Mouse (Mus musculus): Measurements from ENCODE around the gene Fkbp5. TPM values are rescaled to one million over a fixed set of nuclear protein-coding genes. Genes with fewer than 3 reads are reported as not detected.

Fkbp5 gene
- polyA plus RNA-seq, 1 experiment from 2014 or later: 22.0 TPM

DNA sequence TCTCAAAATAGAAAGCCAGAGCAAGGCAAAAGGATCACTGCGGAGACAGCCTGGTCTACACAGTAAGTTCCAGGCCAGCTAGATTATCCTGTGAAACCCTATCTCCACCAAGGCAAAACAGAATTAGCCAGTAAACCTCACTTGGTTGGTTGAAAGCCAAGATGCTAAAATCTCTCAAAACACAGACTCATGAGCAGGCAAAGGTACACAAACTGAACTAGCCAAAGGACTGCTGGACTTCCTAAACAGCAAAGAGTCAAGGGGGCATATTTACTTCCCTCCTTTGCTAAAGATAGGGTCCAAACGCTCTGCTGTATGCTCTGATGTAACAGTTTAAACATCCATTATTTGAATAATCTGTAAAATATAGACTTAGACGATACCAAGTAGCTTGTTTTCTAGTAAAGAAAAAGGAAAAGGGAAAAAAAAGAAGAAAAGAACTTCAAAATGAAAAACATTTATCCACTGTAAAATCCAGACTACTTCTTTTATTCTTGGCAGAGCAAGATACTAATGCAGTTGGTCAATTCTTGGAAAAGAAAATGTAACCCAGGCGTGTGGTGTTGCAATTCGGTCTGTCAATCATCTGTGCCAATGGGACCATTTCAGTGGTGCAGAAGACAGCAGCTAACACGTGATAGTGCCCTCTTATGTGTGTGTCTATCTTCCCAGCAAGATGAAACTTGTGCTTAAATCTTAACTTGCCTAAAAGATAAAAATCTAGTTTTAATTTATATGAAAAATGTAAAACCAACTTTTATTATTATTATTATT is 78.8 kb downstream of the Fkbp5 start:
- Histone ChIP-seq H3K9ac (ENCODE audit: low read depth, low read length) (no peak overlapping the region), H3K36me3 (ENCODE audit: control insufficient read depth, insufficient read depth, low read length) (0 out of 2 replicates have a peak, but pooled peaks cover 2% of the 10 kb centered on the region), H3K27me3 (replicated peaks; ENCODE audit: control insufficient read depth, insufficient read depth, low read length) (no peaks in the 10 kb centered on the region), H3K9me3 (ENCODE audit: control insufficient read depth, low read length) (no peaks in the 10 kb centered on the region), H3K4me1 (ENCODE audit: control insufficient read depth, insufficient read depth, low read length) (no peaks in the 10 kb centered on the region), H3K4me3 (ENCODE audit: low read length) (no peak overlapping the region), H3K27ac (ENCODE audit: low read length) (no peak overlapping the region), H3K4me2 (ENCODE audit: low read depth, low read length) (no peak overlapping the region)
- ATAC-seq: no peak
- WGBS: 82% methylated on average over 6 of the region's 6 CpGs

DNA sequence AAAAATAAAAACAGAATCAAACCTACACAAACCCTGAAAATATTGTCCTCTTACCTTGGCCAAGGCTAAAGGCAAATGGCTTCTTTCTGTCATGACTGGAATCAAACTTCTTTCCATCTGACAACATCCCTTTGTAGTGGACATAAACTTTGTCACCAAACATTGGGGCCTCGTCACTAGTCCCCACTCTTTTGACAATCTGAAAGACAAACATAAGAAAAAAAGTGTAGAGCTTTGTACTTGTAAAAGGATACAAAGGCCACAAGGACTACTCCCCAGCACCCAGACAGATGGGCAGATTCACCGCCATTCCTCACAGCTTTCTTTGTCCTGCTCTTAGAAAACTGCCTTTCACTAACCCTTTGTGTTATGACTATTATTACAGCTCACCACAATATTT is 79.4 kb downstream of the Fkbp5 start:
- H3K36me3 ChIP-seq (ENCODE audit: control insufficient read depth, insufficient read depth, low read length): 0 out of 2 replicates have a peak, but pooled peaks cover 2% of the 10 kb centered on the region
- no peaks in the 10 kb centered on the region for H3K27me3 ChIP-seq (replicated peaks; ENCODE audit: control insufficient read depth, insufficient read depth, low read length)
- no peak overlapping the region for H3K4me3 ChIP-seq (ENCODE audit: low read length)
- H3K9ac ChIP-seq (ENCODE audit: low read depth, low read length): no peak overlapping the region
- H3K27ac ChIP-seq (ENCODE audit: low read length): no peak overlapping the region
- ATAC-seq: no peak
- no peak overlapping the region for H3K4me2 ChIP-seq (ENCODE audit: low read depth, low read length)
- no peaks in the 10 kb centered on the region for H3K9me3 ChIP-seq (ENCODE audit: control insufficient read depth, low read length)
- WGBS: 78% methylated on average over 2 of the region's 2 CpGs
- H3K4me1 ChIP-seq (ENCODE audit: control insufficient read depth, insufficient read depth, low read length): no peaks in the 10 kb centered on the region

DNA sequence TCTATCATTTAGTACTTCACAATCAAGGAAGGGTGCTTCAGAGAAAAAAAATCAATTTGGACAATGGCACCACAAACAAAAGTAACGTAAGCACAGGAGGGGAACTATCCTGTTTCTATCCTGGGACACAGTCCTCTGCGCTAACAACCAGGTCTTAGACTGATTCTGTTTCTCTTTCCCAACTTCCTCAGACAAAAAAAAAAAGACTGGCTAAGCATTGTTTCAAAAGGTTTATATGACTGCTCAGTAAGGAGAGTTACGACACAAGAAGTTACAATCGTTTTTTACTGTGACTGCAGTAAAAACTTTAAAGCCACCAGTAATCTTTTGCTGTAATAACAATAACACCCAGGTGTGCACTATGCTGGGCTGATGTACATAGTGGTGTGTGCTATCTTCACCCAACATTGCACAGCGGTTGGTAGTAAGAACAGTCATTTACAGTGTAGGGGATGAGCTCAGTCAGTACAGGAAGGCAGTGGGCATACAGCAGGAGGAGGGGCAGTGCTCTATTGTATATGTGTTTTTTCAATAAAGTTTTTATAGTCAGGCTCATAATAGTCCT is 82.3 kb downstream of the Fkbp5 start:
- WGBS: 54% methylated on average over 5 of the region's 5 CpGs
- Histone ChIP-seq H3K36me3 (ENCODE audit: control insufficient read depth, insufficient read depth, low read length) (0 out of 2 replicates have a peak, but pooled peaks cover 2% of the 10 kb centered on the region), H3K27me3 (replicated peaks; ENCODE audit: control insufficient read depth, insufficient read depth, low read length) (no peaks in the 10 kb centered on the region), H3K27ac (ENCODE audit: low read length) (no peak overlapping the region), H3K4me2 (ENCODE audit: low read depth, low read length) (no peak overlapping the region), H3K4me1 (ENCODE audit: control insufficient read depth, insufficient read depth, low read length) (peaks cover 4% of the 10 kb centered on the region; the same call in 1 of the 2 replicates), H3K9me3 (ENCODE audit: control insufficient read depth, low read length) (no peaks in the 10 kb centered on the region), H3K4me3 (ENCODE audit: low read length) (no peak overlapping the region), H3K9ac (ENCODE audit: low read depth, low read length) (no peak overlapping the region)
- ATAC-seq: peak; percentile 65; the same call in 1 of the 2 replicates

DNA sequence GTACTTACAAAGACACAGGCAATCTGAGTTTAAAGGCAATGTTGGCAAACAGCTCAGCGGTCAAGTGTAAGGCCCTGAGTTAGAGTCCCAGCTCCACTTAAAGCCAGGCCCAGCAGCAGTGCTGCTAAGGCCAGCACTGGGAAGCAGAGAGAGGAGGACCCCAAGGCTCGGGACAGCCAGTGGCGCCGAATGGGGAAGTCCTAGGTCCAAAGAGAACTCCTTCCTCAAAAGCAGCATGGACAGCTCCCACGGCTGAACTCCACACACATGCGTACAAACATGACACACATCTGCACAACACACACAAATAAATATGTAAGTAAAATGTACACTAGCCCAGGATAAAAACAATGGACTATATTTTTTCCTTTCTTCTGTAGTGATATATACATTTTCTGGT is 84.3 kb downstream of the Fkbp5 start:
- Histone ChIP-seq H3K36me3 (ENCODE audit: control insufficient read depth, insufficient read depth, low read length) (0 out of 2 replicates have a peak, but pooled peaks cover 2% of the 10 kb centered on the region), H3K4me1 (ENCODE audit: control insufficient read depth, insufficient read depth, low read length) (peaks cover 4% of the 10 kb centered on the region; the same call in 1 of the 2 replicates), H3K27ac (ENCODE audit: low read length) (no peak overlapping the region), H3K4me3 (ENCODE audit: low read length) (no peak overlapping the region), H3K4me2 (ENCODE audit: low read depth, low read length) (no peak overlapping the region), H3K9me3 (ENCODE audit: control insufficient read depth, low read length) (no peaks in the 10 kb centered on the region), H3K27me3 (replicated peaks; ENCODE audit: control insufficient read depth, insufficient read depth, low read length) (no peaks in the 10 kb centered on the region), H3K9ac (ENCODE audit: low read depth, low read length) (no peak overlapping the region)
- no peak for ATAC-seq
- 90% methylated on average over 6 of the region's 6 CpGs for WGBS

DNA sequence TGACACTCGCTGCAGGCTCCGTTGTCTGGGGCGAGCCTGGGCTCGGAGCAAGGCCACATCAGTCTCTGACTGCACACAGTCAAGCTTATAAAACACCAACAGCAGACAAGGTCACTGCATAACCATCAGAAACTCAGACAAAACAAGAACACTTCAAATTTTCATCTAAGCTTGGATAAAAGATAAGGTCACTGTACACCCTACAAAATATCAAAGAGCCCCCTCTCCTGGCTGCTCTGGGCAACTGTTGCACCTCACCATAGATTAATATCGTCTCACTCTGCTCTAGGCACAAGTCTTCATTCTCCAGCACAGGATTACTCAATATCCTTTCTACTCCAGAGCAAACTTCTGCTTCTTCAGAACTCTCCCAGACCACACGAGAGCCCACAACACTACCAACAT is 85.4 kb downstream of the Fkbp5 start:
- 0 out of 2 replicates have a peak, but pooled peaks cover 2% of the 10 kb centered on the region for H3K36me3 ChIP-seq (ENCODE audit: control insufficient read depth, insufficient read depth, low read length)
- no peaks in the 10 kb centered on the region for H3K9me3 ChIP-seq (ENCODE audit: control insufficient read depth, low read length)
- H3K4me2 ChIP-seq (ENCODE audit: low read depth, low read length): no peak overlapping the region
- no peak overlapping the region for H3K9ac ChIP-seq (ENCODE audit: low read depth, low read length)
- H3K4me3 ChIP-seq (ENCODE audit: low read length): no peak overlapping the region
- WGBS: 78% methylated on average over 6 of the region's 6 CpGs
- no peak for ATAC-seq
- peaks cover 4% of the 10 kb centered on the region; the same call in 1 of the 2 replicates for H3K4me1 ChIP-seq (ENCODE audit: control insufficient read depth, insufficient read depth, low read length)
- no peak overlapping the region for H3K27ac ChIP-seq (ENCODE audit: low read length)
- H3K27me3 ChIP-seq (replicated peaks; ENCODE audit: control insufficient read depth, insufficient read depth, low read length): no peaks in the 10 kb centered on the region

DNA sequence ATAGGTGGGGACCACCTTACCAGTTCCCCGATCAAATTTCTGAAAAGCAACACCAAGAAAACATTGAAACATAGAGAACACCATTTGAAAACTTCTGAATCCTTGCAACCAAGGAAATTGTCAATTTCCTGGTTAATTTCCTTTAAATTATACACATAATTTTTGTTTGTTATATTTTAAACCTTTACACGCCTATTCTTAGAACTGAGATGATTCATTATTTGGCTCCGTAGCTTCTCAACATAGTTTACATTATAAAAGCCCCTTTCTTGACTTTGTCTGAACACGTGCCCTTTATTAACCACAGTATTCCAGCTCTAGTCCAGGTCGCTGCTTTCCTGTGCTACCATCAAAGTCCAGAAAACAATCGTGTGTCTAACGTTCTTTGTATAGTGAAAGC is 86.3 kb downstream of the Fkbp5 start:
- Histone ChIP-seq H3K27ac (ENCODE audit: low read length) (no peak overlapping the region), H3K4me2 (ENCODE audit: low read depth, low read length) (no peak overlapping the region), H3K9ac (ENCODE audit: low read depth, low read length) (no peak overlapping the region), H3K36me3 (ENCODE audit: control insufficient read depth, insufficient read depth, low read length) (0 out of 2 replicates have a peak, but pooled peaks cover 2% of the 10 kb centered on the region), H3K9me3 (ENCODE audit: control insufficient read depth, low read length) (no peaks in the 10 kb centered on the region), H3K4me1 (ENCODE audit: control insufficient read depth, insufficient read depth, low read length) (peaks cover 4% of the 10 kb centered on the region; the same call in 1 of the 2 replicates), H3K4me3 (ENCODE audit: low read length) (no peak overlapping the region), H3K27me3 (replicated peaks; ENCODE audit: control insufficient read depth, insufficient read depth, low read length) (no peaks in the 10 kb centered on the region)
- whole genome bisulfite sequencing: 52% methylated on average over 7 of the region's 7 CpGs
- no peak for ATAC-seq

DNA sequence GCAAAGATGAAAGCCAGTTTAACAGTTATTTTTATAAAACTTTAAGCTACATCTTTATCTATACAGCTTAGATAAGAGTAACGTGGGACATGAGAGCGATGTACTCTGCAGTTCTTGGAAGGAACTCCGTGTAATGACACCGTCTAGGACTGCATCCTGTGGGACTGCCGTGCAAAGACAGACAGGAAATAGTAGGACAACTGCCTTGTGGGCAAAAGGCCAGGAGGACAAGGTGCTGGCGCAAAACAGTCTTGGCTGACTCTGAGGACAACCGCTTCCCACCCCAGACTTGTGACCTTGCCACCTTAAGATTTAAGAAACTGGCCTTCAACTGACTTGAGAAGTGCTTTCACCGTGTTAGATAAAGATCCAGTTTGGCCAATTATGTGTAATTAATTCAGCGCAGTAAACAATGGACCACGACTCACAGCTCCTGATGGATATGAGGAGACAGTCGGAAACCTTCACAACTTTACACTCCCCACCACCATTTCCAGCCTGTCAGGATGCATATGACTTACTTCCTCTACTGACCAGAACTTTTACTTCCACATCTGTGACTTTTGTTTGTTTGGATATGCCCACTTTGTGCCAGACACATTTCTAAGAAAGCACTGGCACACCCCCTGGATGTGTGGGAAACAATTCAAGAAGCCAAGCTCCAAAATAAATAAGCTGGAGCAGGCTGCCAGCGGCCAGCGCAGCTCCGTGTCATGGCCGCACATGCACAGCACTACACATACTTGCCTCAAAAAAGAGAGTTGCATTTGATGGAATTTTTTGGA is 88.7 kb downstream of the Fkbp5 start:
- ATAC-seq: no peak

DNA sequence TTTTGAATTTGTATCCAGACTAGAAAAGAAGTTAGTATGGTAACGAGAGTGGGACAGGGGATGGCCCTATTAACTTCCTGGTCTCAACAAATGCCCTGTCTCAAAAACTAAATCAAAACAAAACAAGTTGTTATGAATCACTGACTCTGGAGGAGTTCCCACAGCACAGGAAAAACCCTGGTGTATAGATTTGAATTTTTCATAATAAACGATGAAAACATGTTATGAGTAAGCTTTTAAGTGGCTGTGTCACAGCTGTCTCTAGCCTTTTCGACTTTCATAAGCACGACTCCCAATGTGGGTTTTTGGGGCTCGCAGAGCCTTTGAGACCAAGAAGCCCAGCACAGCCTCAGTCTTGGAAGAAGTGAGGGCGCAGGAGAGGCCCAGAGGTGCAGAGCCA is 89.7 kb downstream of the Fkbp5 start:
- Histone ChIP-seq H3K4me2 (ENCODE audit: low read depth, low read length) (no peak overlapping the region), H3K4me1 (ENCODE audit: control insufficient read depth, insufficient read depth, low read length) (peaks cover 4% of the 10 kb centered on the region; the same call in 1 of the 2 replicates), H3K36me3 (ENCODE audit: control insufficient read depth, insufficient read depth, low read length) (no peaks in the 10 kb centered on the region), H3K9ac (ENCODE audit: low read depth, low read length) (no peak overlapping the region), H3K9me3 (ENCODE audit: control insufficient read depth, low read length) (no peaks in the 10 kb centered on the region), H3K27ac (ENCODE audit: low read length) (no peak overlapping the region), H3K27me3 (replicated peaks; ENCODE audit: control insufficient read depth, insufficient read depth, low read length) (no peaks in the 10 kb centered on the region), H3K4me3 (ENCODE audit: low read length) (no peak overlapping the region)
- 74% methylated on average over 6 of the region's 6 CpGs for WGBS
- no peak for ATAC-seq

More for the DNA sequence above, 88.7 kb downstream of the Fkbp5 start:
- no peak overlapping the region for H3K27ac ChIP-seq (ENCODE audit: low read length)
- no peak overlapping the region for H3K4me3 ChIP-seq (ENCODE audit: low read length)
- 0 out of 2 replicates have a peak, but pooled peaks cover 2% of the 10 kb centered on the region for H3K36me3 ChIP-seq (ENCODE audit: control insufficient read depth, insufficient read depth, low read length)
- WGBS: 67% methylated on average over 15 of the region's 15 CpGs
- H3K9me3 ChIP-seq (ENCODE audit: control insufficient read depth, low read length): no peaks in the 10 kb centered on the region
- H3K4me1 ChIP-seq (ENCODE audit: control insufficient read depth, insufficient read depth, low read length): peaks cover 4% of the 10 kb centered on the region; the same call in 1 of the 2 replicates
- H3K9ac ChIP-seq (ENCODE audit: low read depth, low read length): no peak overlapping the region
- H3K27me3 ChIP-seq (replicated peaks; ENCODE audit: control insufficient read depth, insufficient read depth, low read length): no peaks in the 10 kb centered on the region
- no peak overlapping the region for H3K4me2 ChIP-seq (ENCODE audit: low read depth, low read length)

DNA sequence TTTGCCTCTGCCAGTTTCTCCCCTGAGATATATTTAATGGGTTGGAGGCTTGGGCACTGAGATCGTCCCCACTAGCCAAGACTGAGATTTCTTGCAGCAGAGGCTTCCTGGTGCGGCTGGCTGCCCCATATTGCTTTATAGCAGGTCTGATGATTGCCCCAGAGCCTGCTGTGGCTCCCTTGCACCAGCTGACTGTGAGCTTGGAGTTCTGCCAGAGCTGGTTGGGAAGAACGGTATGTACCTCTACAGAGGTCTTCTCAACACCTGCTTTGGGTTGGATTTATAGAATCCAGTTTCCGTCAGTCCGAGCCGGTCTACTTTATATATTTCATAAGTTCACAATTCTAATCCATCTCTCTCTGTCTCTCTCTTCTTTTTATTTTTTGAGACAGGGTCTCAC is 93.0 kb downstream of the Fkbp5 start:
- no peak for ATAC-seq
- Histone ChIP-seq H3K9me3 (ENCODE audit: control insufficient read depth, low read length) (no peaks in the 10 kb centered on the region), H3K4me3 (ENCODE audit: low read length) (no peak overlapping the region), H3K9ac (ENCODE audit: low read depth, low read length) (no peak overlapping the region), H3K27me3 (replicated peaks; ENCODE audit: control insufficient read depth, insufficient read depth, low read length) (no peaks in the 10 kb centered on the region), H3K27ac (ENCODE audit: low read length) (no peak overlapping the region), H3K4me1 (ENCODE audit: control insufficient read depth, insufficient read depth, low read length) (no peaks in the 10 kb centered on the region), H3K4me2 (ENCODE audit: low read depth, low read length) (no peak overlapping the region), H3K36me3 (ENCODE audit: control insufficient read depth, insufficient read depth, low read length) (no peaks in the 10 kb centered on the region)
- WGBS: 74% methylated on average over 6 of the region's 6 CpGs

Measured in intestine, embryonic 16.5 days (tissue).